Mouse (Mus musculus) frontal cortex, postnatal 25 days (tissue): ENCODE measurements around the gene Osbpl11.
A peak's percentile ranks its signal among the peaks of the same experiment; 100 is the strongest.

Source experiments
- DNase-seq, 2 experiments: peaks; one replicate each; pipeline ENCODE4 v3.0.0; 2022; ENCODE audit warnings: low spot score in 2 of 2

The Osbpl11 gene

DNA sequence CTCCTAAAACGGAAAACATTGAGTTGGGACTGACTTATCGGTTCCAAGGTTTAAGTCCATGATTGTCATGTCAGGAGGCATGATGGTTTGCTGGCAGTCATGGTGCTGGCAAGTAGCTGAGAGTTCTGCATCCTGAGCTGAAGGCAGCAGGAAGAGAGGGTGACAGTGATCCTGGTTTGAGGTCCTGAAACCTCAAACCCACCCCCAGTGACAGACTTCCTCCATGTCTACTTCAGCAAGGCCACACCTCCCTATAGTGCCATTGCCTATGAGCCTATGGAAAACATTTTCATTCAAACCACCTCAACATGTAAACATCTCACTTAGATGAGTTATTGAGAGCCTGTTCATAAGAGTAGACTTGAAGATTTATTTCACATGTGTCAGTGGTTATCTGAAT lies 54.4 kb downstream of the Osbpl11 start:
- no peak for DNase-seq

DNA sequence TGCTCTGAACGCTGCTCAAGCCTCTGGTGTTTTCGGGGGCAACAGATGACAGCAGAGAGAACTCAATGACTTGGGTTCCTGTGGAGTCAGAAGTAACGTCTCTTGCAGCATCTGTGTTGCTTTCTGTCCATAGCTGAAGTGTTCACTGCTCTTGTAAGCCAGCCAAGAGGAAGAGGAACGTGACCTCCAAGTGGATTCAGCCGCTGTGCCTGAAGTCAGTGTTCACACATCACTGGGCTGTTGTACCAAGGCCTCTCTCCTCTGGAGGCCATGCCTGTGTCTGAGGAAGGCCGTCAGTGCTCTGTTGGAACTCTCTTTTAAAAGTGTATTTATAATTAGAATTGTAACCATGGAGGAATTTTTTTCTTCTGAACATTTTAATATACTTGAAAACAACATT lies 57.2 kb downstream of the Osbpl11 start:
- DNase-seq = no peak

DNA sequence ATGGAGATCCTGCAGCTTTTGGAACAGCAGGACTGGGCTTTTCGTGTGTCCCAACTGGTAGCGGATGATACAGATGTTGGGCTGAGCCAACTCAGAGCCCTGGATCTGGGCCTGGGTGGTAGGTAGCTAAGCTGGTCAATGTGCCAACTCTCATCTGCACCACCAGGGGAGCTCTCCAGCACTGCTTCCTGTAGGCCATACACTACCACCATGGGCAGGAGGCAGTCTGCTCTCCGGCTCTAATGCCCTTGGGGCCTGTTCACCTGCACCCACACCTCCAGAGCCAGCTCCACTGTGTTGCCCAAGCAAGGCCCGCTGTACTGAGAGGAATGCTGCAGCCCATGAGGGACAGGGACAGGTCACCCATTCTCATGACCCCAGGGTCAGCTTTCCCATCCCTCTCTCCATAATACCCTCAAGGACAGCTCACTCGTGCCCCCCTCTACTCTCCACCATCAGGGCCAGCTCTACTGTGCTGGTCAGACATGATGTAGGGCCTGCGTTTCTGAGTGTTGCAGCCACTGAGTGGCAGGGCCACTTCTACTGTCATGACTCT lies 59.3 kb downstream of the Osbpl11 start:
- DNase-seq = no peak

DNA sequence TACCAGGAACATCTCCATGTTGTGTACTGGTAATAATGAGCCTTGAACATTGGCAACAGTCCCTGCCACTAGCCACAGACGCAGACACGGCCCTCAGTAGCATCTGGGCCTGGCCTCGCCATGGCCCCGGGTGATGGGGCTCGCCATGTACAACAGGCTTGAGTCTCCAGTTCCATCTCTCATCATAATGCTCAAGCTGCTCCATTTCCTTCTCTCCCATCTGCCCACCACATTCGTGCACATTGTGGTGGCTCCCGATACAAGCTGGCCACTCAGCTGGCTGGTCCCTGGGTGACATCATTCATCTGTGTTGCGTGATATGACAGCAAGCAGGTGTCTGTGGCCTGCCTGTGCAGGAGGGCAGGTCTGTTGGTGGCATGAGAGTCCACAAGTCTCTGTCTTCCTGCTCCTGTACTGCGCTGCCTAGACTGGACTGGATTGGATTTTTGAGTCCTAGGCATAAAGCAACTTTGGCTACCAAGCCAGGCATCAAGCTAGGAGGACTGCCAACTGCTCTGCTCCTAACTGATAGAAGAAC lies 60.1 kb downstream of the Osbpl11 start:
- DNase-seq = no peak

DNA sequence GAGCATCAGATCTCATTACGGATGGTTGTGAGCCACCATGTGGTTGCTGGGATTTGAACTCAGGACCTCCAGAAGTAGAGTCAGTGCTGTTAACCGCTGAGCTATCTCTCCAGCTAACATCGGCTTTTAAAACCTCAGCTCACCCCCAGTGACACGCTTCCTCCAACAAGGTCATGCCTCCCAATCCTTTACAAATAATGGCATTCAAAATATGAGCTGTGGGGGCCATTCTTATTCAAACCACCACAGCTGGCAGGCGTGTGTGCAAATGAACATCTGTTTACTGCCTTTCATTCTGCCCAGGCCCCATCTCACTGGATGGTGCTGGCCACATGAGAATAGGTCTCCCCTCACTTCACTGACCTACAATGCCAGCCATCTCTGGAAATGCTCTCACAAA lies 61.7 kb downstream of the Osbpl11 start:
- DNase-seq = no peak

DNA sequence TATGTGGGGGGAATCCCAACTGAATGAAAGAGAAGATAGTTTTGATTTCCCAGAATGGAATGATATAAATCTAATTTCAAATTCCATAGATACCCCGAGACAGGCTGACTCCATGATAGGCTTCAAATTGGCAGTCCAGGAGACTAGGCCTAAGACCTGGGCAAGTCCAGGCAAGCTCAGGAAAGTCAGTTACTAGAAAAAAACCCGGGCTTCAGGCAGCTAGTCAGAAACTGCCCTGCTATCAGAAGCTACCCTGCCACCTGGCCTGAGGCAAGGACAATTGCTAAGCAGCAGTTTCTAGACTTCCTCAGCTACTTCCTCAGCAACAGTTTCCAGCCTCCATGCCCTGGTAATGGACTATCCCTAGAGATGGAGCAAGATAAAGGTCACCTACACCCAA lies 62.1 kb downstream of the Osbpl11 start:
- no peak for DNase-seq

DNA sequence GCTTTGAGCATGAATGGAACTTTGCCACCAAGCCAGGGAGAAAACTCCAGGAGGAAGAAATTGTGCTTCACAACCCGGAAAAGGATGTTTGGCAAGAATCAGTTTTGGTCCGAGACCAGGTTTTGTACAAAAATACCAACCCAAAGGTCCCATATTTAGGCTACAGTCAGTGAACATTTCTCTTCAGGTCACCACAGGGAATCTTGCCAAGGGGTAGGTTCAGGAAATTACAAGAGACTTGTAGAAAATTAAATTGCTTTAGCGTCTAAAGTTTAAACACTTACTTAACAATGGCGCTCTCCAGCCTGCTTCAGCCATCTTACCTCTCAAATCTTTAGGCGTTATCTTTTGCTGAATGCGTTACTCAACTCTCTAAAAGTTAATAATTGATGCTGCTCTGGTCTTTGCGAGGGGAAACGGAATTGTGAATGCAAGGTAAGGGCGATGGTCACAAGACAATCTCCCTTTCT lies 65.8 kb downstream of the Osbpl11 start:
- DNase-seq = no peak

DNA sequence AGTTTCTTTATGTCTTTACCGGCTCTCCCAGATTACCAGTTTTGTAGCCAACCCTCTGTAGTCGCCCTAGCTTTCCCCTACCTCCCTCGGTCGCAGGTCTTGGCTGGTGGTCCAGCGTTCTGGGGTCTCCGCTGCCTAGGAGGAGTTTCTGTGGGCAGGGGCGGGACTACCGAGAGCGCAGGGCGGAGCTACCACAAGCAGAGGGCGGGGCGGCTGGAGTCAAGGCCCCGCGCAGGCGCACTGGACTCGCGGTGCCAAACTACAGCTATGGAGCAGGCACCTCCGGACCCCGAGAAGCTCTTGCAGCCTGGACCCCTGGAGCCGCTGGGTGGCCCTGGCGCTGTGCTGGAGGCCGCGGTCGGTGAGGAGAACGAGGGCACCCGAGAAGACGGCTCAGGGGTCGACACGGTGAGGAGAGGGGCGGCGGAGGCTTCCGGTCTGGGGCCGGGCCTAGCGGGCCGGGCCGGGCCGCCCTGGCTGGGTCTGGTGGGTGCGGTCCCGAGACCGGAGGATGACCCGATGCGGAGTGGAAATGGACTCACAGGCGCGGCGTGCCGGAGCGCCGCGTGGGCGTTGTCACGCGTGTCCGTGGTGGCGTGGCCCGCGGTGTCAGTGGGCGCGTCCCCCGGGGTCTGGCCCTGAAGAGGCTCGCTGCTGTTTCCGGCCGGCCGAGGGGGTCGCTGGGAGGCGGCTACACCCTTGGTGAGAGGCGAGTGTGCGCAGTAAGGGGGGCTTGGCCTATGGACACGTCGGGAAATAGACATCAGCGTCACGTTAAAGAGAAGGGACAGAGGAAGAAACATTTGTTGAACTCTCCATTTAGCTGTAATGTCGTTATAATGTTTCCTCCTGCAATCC lies 66.6 kb downstream of the Osbpl11 start, which contains the start of gene Snx4:
Snx4 (plus strand) TSS at position 249 of the 858 bp plus-strand sequence.
- DNase-seq = peak; percentile 85 to 86

DNA sequence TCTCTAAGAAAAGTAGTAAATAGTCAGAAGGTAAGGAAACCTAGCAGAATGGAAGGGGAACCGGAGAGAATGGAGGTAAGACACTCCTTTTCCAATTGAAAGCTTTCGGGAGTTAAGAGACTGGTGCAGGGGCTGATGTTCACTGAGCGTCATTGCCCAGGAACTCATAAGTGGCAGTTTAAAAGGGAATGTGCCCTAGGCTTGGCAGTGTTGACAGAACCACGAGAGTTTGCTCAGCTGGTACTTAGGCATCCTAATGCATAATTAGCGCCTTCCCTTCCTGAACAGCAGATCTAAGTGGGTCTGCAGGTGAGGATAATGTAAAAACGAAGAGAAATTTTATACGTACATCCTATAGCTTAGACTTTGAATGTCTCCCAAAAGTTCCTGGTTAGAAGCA lies 70.7 kb downstream of the Osbpl11 start:
- DNase-seq = no peak

DNA sequence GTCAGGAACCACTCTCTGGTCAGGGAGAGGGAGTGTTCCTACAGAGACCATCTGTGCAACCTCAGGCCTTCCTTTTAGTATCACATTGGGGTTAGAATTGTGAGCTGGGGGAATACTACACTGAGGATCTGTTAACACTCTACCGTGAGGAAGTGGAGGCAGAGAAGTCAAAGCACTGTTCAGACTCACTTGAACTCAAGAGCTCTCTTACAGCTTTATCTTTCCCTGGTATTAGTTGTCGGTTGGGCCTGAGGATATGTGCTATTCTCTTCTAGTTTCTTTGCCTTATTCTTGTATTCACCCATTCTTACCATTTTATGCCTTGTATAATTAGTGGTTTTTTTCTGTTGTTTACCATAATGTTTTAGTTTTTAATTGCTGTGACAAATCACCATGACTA lies 73.7 kb downstream of the Osbpl11 start:
- no peak for DNase-seq

DNA sequence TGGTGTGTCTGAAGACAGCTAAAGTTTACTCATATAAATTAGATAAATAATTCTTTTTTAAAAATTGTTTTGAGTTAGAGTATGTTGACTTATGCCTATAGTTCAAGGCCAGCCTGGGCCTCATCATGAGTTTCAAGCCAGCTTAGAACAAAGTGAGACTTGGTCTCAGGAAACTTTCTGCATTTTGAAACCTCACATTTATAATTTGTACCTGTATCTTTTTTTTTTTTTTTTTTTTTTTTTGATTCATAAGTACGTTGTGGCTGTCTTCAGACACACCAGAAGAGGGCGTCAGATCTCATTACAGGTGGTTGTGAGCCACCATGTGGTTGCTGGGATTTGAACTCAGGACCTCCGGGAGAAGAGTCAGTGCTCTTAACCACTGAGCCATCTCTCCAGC lies 75.0 kb downstream of the Osbpl11 start:
- DNase-seq = no peak

DNA sequence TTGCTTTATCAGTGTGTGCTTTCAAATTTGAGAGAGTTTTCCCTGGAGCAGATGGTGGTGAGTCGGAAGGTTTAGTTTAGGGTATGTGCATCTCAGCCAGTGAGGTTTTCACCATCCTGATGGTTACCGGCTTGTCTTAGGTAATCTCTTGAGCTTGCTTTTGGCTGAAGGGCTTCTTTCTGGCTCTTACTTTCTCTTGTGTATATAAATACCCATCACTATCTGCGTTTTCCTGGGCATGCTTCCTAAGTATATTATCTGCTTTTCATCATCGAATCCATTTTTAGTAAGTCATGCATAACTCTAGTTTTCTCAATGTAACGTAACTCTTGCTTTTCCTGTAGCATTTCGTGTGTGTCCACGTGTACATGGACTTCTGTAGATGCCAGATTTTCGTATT lies 76.0 kb downstream of the Osbpl11 start:
- no peak for DNase-seq

DNA sequence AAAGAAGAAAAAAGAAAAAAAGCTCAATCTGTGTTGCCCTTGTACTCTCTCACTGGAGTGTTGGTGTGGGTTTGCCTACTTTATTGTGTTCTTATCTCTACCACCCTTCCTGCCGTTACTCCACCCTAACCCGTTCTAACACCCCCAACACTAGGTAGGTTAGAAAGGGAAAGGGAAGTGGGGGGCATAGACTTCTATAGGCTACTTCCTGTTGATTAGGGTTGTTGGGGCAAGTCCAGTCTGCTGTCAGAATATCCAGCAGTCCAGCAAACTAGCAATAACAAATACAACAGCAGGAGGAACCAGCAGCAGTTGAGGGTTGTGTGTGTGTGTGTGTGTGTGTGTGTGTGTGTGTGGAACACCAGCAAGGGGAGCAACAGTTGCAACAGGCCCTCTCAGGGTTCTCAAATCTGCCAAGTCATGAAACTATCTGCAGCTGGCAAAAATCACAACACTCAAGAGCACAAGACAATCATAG lies 76.8 kb downstream of the Osbpl11 start:
- DNase-seq = no peak

DNA sequence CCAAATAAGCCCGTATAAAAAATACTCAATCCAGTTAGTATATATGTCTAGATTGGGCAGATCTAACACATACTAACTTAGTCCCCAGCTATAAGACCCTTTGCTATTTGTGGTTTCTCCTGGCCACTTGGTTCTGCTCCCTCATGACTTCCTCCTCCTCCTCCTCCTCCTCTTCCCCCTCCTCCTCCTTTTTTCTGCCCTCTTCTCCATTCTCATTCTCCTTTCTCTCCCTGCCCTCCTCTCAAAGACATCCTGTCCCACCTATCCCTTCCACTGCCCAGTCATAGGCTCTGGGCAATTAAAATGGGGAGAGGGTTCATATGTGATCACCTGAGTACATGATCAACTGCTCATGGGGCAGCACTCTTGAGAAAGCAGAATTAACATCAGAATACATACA lies 77.2 kb downstream of the Osbpl11 start:
- DNase-seq = no peak

DNA sequence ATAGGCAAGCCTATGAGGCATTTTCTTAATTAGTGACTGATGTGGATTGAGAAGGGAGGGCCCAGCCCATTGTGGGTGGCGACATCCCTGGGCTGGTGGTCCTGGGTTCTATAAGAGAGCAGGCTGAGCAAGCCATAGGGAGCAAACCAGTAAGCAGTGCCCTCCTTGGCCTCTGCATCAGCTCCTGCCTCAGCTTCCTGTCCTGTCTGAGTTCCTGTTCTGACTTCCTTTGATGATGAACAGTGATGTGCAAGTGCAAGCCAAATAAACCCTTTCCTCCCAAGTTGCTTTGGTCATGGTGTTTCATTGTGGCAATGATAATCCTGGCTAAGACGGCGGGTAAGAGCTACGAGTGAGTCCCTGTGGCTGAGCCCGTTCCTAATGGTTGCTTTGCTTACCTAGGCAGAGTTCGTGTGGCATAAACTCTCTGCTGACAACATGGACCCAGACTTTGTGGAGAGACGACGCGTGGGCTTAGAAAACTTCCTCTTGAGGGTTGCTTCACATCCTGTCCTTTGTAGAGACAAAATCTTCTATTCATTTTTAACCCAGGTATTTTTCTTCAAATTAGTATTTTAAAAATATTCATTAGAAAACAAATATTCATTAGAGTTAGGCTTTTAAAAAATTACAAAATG lies 82.9 kb downstream of the Osbpl11 start:
- DNase-seq = no peak

DNA sequence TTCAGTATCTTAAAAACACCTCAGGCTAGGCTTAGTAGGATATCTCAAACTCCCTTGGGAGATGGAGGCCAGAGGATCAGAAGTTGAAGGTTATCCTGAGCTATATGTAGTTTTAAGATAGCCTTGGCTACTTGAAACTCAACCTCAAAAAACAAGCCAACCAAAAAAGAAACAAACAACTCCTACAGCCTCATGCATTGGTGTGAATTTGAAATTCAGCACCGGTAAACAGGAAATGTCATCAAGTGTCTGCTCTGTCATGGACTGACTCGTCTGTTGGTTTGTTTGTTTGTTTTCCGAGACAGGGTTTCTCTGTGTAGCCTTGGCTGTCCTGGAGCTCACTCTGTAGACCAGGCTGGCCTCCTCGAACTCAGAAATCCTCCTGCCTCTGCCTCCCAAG lies 87.0 kb downstream of the Osbpl11 start:
- DNase-seq = no peak

DNA sequence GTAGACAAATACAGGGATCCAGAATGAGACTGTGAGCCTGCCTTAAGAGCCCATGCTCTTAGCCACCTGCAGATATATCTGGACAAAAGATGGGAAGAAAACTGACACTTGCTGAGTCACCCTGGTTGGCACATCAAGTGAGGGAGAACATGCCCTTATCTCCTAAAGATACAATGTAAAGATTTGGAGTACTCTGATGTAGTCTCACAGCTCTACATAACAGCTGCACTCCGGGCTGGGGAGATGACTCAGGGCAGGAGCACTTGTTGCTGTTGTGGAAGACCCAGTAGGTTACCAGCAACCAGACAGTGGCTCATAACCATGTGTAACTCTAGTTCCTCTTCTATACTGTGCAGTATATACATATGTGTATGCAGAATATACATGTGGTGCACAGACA lies 98.2 kb downstream of the Osbpl11 start:
- DNase-seq = no peak

DNA sequence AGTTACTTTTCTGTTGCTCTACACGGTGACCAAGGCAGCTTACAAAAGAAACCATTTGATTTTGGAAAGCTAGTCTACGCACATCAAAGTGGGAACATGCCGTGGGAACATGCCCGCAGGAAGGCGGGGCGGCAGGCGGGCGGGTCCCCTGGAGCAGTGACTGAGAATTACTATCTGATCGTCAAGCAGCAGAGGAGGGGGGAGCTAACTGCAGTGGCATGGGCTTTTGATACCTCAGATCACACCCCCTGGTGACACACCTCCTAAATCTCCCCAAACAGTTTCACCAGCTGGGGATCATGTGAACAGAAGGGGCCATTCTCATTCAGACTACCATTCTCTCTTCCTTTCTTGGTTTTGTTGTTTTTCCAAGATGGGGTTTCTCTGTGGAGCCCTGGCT lies 103.7 kb downstream of the Osbpl11 start:
- no peak for DNase-seq

DNA sequence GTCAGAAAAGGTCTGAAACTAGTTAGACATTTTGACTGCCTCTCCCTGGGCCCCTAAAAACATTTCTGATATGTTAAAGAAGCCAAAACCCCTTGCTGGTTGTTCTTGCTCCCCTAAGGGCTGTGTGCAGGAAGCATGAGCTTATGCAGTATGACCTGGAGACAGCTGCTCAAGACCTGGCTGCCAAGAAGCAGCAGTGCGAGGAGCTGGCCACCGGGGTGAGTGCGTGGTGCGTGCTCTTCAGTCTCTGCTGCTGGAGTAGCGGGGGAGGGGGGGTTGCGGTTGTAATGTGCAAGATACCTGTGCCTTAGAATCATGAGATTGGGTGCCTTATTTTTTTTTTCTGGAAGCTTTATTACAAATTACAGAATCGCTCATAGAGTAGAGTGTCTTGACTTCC lies 105.1 kb downstream of the Osbpl11 start:
- no peak for DNase-seq

DNA sequence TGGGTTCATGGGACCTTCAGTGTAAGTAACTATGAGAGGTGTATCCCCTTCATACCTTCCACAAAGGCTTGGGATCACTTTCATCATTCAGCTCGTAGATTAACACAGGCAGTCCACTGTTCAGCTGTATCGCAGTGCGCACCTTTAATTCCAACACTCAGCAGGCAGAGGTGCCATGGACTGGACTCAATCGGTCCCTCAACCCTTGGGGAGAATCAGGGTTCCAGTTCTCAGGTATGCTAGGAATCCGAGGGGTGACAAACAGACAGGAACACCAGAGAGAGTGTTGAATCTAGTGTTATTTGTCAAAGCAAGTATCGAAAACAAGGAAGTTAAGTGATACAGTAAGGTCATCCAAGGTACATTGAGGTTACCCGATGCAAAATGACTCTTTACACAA lies 107.4 kb downstream of the Osbpl11 start:
- DNase-seq = no peak
